Mouse (Mus musculus) ES-E14 (cell line): Measurements from ENCODE around the gene Fam71e1.

Source experiments
- CHD2 ChIP-seq: IDR thresholded peaks from 2 replicates; pipeline ENCODE4 v1.6.1; 2014; ENCODE audit warnings: mild to moderate bottlenecking, low read depth, low read length, inconsistent platforms
- HCFC1 ChIP-seq: IDR thresholded peaks from 2 replicates; pipeline ENCODE4 v1.6.1; 2012; ENCODE audit warnings: low read length, inconsistent platforms, borderline replicate concordance; ENCODE audit not compliant: insufficient read depth
- MAFK ChIP-seq: IDR thresholded peaks from 2 replicates; pipeline ENCODE4 v1.6.1; 2014; ENCODE audit warnings: mild to moderate bottlenecking, low read depth, low read length, inconsistent platforms; ENCODE audit not compliant: insufficient read depth
- ZC3H11A ChIP-seq: IDR thresholded peaks from 2 replicates; pipeline ENCODE4 v1.6.1; 2012; ENCODE audit warnings: low read depth, mild to moderate bottlenecking, inconsistent platforms, low read length, borderline replicate concordance
- ZNF384 ChIP-seq: IDR thresholded peaks from 2 replicates; pipeline ENCODE4 v1.6.1; 2012; ENCODE audit warnings: low read depth, low read length, inconsistent platforms

DNA sequence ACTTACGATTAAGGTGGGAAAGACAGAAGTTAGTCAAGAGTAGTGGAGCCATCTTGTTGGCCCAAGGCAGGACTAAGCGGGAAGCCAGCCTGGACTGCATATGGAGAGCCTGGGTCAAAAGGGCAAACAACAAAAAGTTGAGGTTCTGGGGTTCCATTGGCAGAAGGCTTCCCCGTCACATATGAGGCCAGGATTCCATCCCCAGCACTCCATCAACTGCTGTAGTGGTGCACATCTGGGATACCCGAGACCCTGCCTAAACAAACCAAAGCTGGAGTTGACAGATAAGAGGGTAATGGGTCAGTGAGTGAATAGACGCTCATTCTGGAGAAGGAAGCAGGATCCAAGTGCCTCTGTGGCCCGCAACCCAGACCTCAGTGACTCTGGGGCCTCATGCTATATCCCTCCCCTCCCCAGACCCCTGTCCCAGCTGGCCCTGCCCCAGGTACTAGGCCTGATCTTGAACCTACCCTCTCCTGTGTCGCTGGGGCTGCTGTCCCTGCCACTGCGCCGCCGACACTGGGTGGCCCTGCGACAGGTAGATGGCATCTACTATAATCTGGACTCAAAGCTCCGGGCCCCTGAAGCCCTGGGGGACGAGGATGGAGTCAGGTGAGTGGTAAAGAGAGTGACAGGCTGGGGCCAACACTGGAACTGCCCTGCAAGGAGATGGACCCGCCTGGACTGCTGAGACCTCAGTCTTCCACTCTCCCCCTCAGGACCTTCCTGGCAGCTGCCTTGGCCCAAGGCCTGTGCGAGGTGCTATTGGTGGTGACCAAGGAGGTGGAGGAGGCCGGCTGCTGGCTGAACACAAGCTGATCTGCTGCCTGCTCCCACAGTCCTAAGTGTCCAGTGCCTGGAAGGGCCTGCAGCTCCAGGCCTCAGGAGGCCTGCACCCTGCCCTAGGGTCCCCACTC is 25.4 kb upstream of the Fam71e1 start:
- no peak for TF ChIP-seq ZNF384
- TF ChIP-seq MAFK, result no peak
- no peak for TF ChIP-seq HCFC1
- no peak for TF ChIP-seq CHD2
- TF ChIP-seq ZC3H11A, result no peak
